Mouse (Mus musculus): ENCODE results near the gene Gucy1b2. TPM values are rescaled to one million over a fixed set of nuclear protein-coding genes. Genes with fewer than 3 reads are reported as not detected.

Gene Gucy1b2
- total RNA-seq, 2 experiments from 2014 or later, result 0.38 to 0.55 TPM

GRCm38 (mm10) chr14:62446385-62447213 lies 9.5 kb downstream of the Gucy1b2 start:
- DNase-seq (ENCODE audit: low spot score in 2 of 2), result no peak

GRCm38 (mm10) chr14:62443840-62444430 lies 12.2 kb downstream of the Gucy1b2 start:
- no peak for DNase-seq (ENCODE audit: low spot score in 2 of 2)

GRCm38 (mm10) chr14:62442971-62443370 lies 13.1 kb downstream of the Gucy1b2 start:
- DNase-seq (ENCODE audit: low spot score in 2 of 2), result no peak

- no peak for DNase-seq (ENCODE audit: low spot score in 2 of 2)
Measured at GRCm38 (mm10) chr14:62440036-62440435, 16.1 kb downstream of the Gucy1b2 start.

- no peak for DNase-seq (ENCODE audit: low spot score in 2 of 2)
Measured at GRCm38 (mm10) chr14:62438236-62438635, 17.9 kb downstream of the Gucy1b2 start.

GRCm38 (mm10) chr14:62437806-62438205 lies 18.3 kb downstream of the Gucy1b2 start:
- DNase-seq (ENCODE audit: low spot score in 2 of 2), result no peak

- DNase-seq (ENCODE audit: low spot score in 2 of 2), result no peak
Measured at GRCm38 (mm10) chr14:62425277-62425691, 30.8 kb downstream of the Gucy1b2 start.

- no peak for DNase-seq (ENCODE audit: low spot score in 2 of 2)
Measured at GRCm38 (mm10) chr14:62422265-62422664, 33.8 kb downstream of the Gucy1b2 start.

- DNase-seq (ENCODE audit: low spot score in 2 of 2), result no peak
Measured at GRCm38 (mm10) chr14:62417501-62417900, 38.6 kb downstream of the Gucy1b2 start.

GRCm38 (mm10) chr14:62416742-62417134 lies 39.4 kb downstream of the Gucy1b2 start:
- DNase-seq (ENCODE audit: low spot score in 2 of 2), result peak; percentile 41 to 59

- DNase-seq (ENCODE audit: low spot score in 2 of 2), result peak; percentile 51 to 60
Measured at GRCm38 (mm10) chr14:62416007-62416741, 39.9 kb downstream of the Gucy1b2 start.

- DNase-seq (ENCODE audit: low spot score in 2 of 2), result no peak
Measured at GRCm38 (mm10) chr14:62395346-62395745, 60.7 kb downstream of the Gucy1b2 start.

- DNase-seq (ENCODE audit: low spot score in 2 of 2), result no peak
Measured at GRCm38 (mm10) chr14:62392754-62393153, 63.3 kb downstream of the Gucy1b2 start.

- peak in 1 of 2 experiments; percentile 36 for DNase-seq (ENCODE audit: low spot score in 2 of 2)
Measured at GRCm38 (mm10) chr14:62389729-62390536, 66.2 kb downstream of the Gucy1b2 start.

- DNase-seq (ENCODE audit: low spot score in 2 of 2), result peak; percentile 31 to 36
Measured at GRCm38 (mm10) chr14:62389064-62389728, 66.9 kb downstream of the Gucy1b2 start.

- no peak for DNase-seq (ENCODE audit: low spot score in 2 of 2)
Measured at GRCm38 (mm10) chr14:62383786-62384299, 72.2 kb downstream of the Gucy1b2 start.

GRCm38 (mm10) chr14:62383109-62383508 lies 73.0 kb downstream of the Gucy1b2 start:
- DNase-seq (ENCODE audit: low spot score in 2 of 2), result no peak

GRCm38 (mm10) chr14:62380606-62381005 lies 75.5 kb downstream of the Gucy1b2 start:
- DNase-seq (ENCODE audit: low spot score in 2 of 2), result no peak

GRCm38 (mm10) chr14:62379391-62379790 lies 76.7 kb downstream of the Gucy1b2 start:
- DNase-seq (ENCODE audit: low spot score in 2 of 2), result no peak

- DNase-seq (ENCODE audit: low spot score in 2 of 2), result no peak
Measured at GRCm38 (mm10) chr14:62376115-62376514, 80.0 kb downstream of the Gucy1b2 start.
